Mouse (Mus musculus) midbrain, embryonic 14.5 days (tissue): ENCODE data around the gene Rb1. TPM values are rescaled to one million over a fixed set of nuclear protein-coding genes. Genes with fewer than 3 reads are reported as not detected.

Experiments
- ATAC-seq: fragments of 200-750 bp; cut with Nextera tagmentation; 2 replicates; pipeline ENCODE4 v1.8.0; 2017; ENCODE audit warnings: moderate number of reproducible peaks, moderate library complexity; ENCODE audit not compliant: low FRiP score, low TSS enrichment
- DNase-seq: peaks from one replicate; pipeline ENCODE4 v3.0.0-alpha.2; 2015
- H3K27ac ChIP-seq: fragments of 300-500 bp; sonication (generic); replicated peaks from 2 replicates; pipeline ENCODE4 v1.5.1; 2014; ENCODE audit warnings: mild to moderate bottlenecking, low read depth, low read length, moderate library complexity
- H3K27me3 ChIP-seq: fragments of 300-500 bp; sonication (generic); 2 replicates; pipeline ENCODE4 v1.6.1; 2014; ENCODE audit warnings: low read length, control low read depth, mixed read lengths; ENCODE audit not compliant: control insufficient read depth, insufficient read depth
- H3K36me3 ChIP-seq: fragments of 300-500 bp; sonication (generic); 2 replicates; pipeline ENCODE4 v1.6.1; 2014; ENCODE audit warnings: low read length, control low read depth; ENCODE audit not compliant: control insufficient read depth, insufficient read depth
- H3K4me1 ChIP-seq: fragments of 300-500 bp; sonication (generic); 2 replicates; pipeline ENCODE4 v1.6.1; 2014; ENCODE audit warnings: mild to moderate bottlenecking, antibody characterized with exemption, low read length, control low read depth; ENCODE audit not compliant: control insufficient read depth, insufficient read depth
- H3K4me2 ChIP-seq: fragments of 300-500 bp; sonication (generic); 2 replicates; pipeline ENCODE4 v1.6.1; 2014; ENCODE audit warnings: mild to moderate bottlenecking, low read length, moderate library complexity
- H3K4me3 ChIP-seq: fragments of 300-500 bp; sonication (generic); replicated peaks from 2 replicates; pipeline ENCODE4 v1.5.1; 2014; ENCODE audit warnings: low read depth, low read length
- H3K9ac ChIP-seq: fragments of 300-500 bp; sonication (generic); replicated peaks from 2 replicates; pipeline ENCODE4 v1.6.1; 2014; ENCODE audit warnings: mild to moderate bottlenecking, low read length, moderate library complexity
- H3K9me3 ChIP-seq: fragments of 300-500 bp; sonication (generic); 2 replicates; pipeline ENCODE4 v1.6.1; 2016; ENCODE audit warnings: low read length, control low read depth, mixed read lengths; ENCODE audit not compliant: control insufficient read depth
- WGBS: fragments of 180-500 bp; shearing (Covaris S2); extraction: QIAGEN DNeasy Blood & Tissue Kit; methylation state at CpG from one replicate; pipeline ENCODE4 v1.1.7; 2014; 5-methylcytosine and 5-hydroxymethylcytosine counted together
- polyA plus RNA-seq: library from polyadenylated mRNA; unstranded; fragments of >200 nt; fragmentation: Nextera tagmentation; extraction: Ambion mirVana; gene quantifications from 2 replicates; pipeline ENCODE4 v1.2.1, GENCODE M21; 2014

Gene Rb1
- polyA plus RNA-seq: 36.3 and 36.4 TPM in 2 replicates

DNA sequence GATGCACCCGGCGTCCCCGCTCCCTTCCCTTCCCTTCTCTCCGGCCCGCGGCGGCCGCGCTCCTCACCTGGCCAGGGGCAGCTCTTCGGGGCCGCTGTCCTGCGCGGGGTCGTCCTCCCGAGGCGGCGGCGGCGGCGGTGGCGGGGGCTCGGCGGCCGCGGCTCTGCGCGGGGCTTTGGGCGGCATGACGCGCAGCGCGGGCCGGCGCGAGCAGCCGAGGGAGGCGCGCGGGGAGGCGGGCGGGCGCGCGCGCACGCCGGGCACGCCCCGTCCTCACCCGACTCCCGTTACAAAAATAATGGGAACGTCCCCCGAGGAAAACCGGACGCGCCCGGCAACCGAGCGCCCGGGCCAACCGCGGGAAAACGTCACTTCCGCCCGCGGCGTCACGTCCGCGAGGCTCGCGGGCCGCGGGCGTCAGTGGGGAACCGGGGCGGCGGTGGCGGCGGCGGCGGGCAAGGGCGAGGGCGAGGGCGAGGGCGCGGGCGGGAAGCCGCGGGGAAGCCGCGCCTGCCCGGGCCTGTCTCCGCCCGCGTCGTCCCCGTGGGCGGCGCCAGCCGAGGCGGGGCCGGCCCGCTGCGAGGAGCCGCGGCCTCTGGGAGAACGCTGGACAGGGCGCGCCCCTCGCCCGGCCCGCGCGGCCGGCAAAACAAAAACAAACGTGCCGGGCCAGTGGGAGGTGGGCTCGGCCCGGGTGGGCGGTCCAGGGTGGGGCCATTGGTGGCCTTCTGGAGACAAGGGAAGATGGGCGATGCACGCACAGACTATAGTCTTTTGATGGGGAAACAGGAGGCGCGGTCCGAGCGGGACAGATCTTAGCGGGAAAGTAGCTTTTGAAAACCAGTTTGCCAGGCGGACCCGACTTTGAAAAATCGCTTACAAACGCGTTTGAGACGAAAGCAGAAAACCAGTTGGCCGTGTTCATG, at the start of gene Rb1:
Gene Rb1, minus strand, starts transcription at position 367 of the 926 bp plus-strand sequence.
- Histone ChIP-seq H3K4me1 (peaks cover 15% of the 10 kb centered on the region), H3K4me2 (peak within 1 kb of the TSS; percentile 82), H3K27me3 (no peaks in the 10 kb centered on the region), H3K27ac (peak within 1 kb of the TSS; percentile 97), H3K4me3 (peak within 1 kb of the TSS; percentile 94), H3K36me3 (peaks cover 8% of the 10 kb centered on the region), H3K9ac (peak within 1 kb of the TSS; percentile 95), H3K9me3 (no peaks in the 10 kb centered on the region)
- ATAC-seq (peak; percentile 89), DNase-seq (peak; percentile 94)
- WGBS: under 1% methylated on average over 101 of the region's 135 CpGs

GRCm38 (mm10) chr14:73374315-73374890, 48.8 kb upstream of the Rb1 start:
- 78% methylated on average over 11 of the region's 11 CpGs for WGBS
- DNase-seq (no peak), ATAC-seq (no peak)
- Histone ChIP-seq H3K9me3 (no peaks in the 10 kb centered on the region), H3K36me3 (peaks cover 10% of the 10 kb centered on the region; the same call in 1 of the 2 replicates), H3K27ac (no peak overlapping the region), H3K27me3 (no peaks in the 10 kb centered on the region), H3K9ac (no peak overlapping the region), H3K4me1 (no peaks in the 10 kb centered on the region), H3K4me2 (no peak overlapping the region), H3K4me3 (no peak overlapping the region)

- 86% methylated on average over 8 of the region's 8 CpGs for WGBS
Observed at GRCm38 (mm10) chr14:73373606-73374005, 48.0 kb upstream of the Rb1 start.

GRCm38 (mm10) chr14:73372990-73373389, 47.4 kb upstream of the Rb1 start:
- no peak for DNase-seq
- H3K27me3 ChIP-seq: no peaks in the 10 kb centered on the region
- no peak overlapping the region for H3K4me2 ChIP-seq
- H3K27ac ChIP-seq: no peak overlapping the region
- H3K9ac ChIP-seq: no peak overlapping the region
- no peaks in the 10 kb centered on the region for H3K4me1 ChIP-seq
- H3K36me3 ChIP-seq: peaks cover 14% of the 10 kb centered on the region
- H3K4me3 ChIP-seq: no peak overlapping the region
- H3K9me3 ChIP-seq: no peaks in the 10 kb centered on the region
- ATAC-seq: no peak
- 93% methylated on average over 4 of the region's 4 CpGs for WGBS

More at GRCm38 (mm10) chr14:73373606-73374005, 48.0 kb upstream of the Rb1 start:
- Histone ChIP-seq H3K27ac (no peak overlapping the region), H3K9me3 (no peaks in the 10 kb centered on the region), H3K4me3 (no peak overlapping the region), H3K27me3 (no peaks in the 10 kb centered on the region), H3K36me3 (peaks cover 9% of the 10 kb centered on the region), H3K4me1 (no peaks in the 10 kb centered on the region), H3K4me2 (no peak overlapping the region), H3K9ac (no peak overlapping the region)
- ATAC-seq: no peak
- no peak for DNase-seq

GRCm38 (mm10) chr14:73371577-73371976, 46.0 kb upstream of the Rb1 start:
- WGBS: 95% methylated on average over 4 of the region's 4 CpGs
- H3K4me3 ChIP-seq: no peak overlapping the region
- ATAC-seq: no peak
- H3K27ac ChIP-seq: no peak overlapping the region
- DNase-seq: no peak
- H3K27me3 ChIP-seq: no peaks in the 10 kb centered on the region
- no peak overlapping the region for H3K9ac ChIP-seq
- H3K4me2 ChIP-seq: no peak overlapping the region
- no peaks in the 10 kb centered on the region for H3K9me3 ChIP-seq
- H3K4me1 ChIP-seq: no peaks in the 10 kb centered on the region
- peaks cover 28% of the 10 kb centered on the region for H3K36me3 ChIP-seq

DNA sequence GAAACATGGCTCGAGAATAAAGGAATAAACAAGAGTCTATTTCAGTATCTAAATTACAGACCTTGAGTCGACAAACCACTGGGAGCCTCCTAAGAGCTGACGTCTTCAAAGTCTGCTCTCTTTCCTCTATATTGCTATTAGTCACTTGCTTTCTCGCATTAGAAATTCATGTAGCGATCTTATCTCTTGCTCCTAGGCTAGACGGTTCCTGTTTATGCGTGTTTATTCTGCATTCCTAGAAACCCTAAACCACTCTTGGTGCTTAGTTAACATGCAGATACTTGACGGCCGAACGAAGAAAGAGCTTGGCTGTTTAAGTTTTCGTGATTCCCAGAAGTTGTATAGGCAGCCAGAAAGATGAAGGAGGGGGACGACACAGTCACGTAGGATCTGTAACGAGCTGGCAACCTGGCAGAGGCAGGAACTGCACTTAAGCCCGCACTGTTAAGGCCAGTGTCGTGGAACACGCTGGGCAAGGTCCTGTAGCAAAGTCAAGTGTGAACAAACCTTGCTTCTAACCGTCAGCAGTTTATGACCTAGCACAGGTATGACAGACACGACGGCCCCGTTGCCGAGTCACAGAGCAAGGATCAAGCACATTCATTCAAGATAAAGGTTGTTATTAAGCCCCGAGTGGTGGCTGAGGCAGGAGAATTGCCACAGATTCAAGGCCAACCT, 45.2 kb upstream of the Rb1 start:
- WGBS: 88% methylated on average over 23 of the region's 23 CpGs
- no peak for ATAC-seq
- no peaks in the 10 kb centered on the region for H3K9me3 ChIP-seq
- H3K4me3 ChIP-seq: no peak overlapping the region
- no peak overlapping the region for H3K9ac ChIP-seq
- no peak for DNase-seq
- H3K36me3 ChIP-seq: peaks cover 35% of the 10 kb centered on the region
- no peak overlapping the region for H3K4me2 ChIP-seq
- H3K4me1 ChIP-seq: no peaks in the 10 kb centered on the region
- H3K27ac ChIP-seq: no peak overlapping the region
- H3K27me3 ChIP-seq: no peaks in the 10 kb centered on the region

GRCm38 (mm10) chr14:73370078-73370670, 44.6 kb upstream of the Rb1 start:
- no peak overlapping the region for H3K27ac ChIP-seq

DNA sequence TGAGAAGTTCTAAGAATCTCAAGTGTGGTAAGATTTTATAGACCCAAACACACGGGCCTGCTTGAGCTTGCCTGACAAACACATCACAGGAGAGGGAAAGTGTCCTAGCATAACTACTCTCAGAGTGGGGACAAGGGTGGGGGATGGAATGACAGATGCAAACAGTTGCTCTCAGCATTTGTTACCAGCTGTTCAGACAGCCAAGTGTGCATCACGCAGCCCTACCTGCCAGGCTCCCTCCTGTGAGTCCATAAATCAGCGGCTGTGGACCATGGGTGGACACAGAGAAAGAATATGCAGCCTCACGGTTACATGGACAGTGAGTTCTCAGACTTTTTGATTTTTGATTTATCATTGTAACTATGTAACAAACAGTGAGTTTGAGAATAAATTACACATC, 44.0 kb upstream of the Rb1 start:
- Histone ChIP-seq H3K9me3 (no peaks in the 10 kb centered on the region), H3K4me2 (no peak overlapping the region), H3K27me3 (no peaks in the 10 kb centered on the region), H3K4me1 (no peaks in the 10 kb centered on the region), H3K27ac (no peak overlapping the region), H3K9ac (no peak overlapping the region), H3K4me3 (no peak overlapping the region), H3K36me3 (peaks cover 45% of the 10 kb centered on the region)
- no peak for DNase-seq
- 93% methylated on average over 4 of the region's 4 CpGs for WGBS
- ATAC-seq: no peak

More at GRCm38 (mm10) chr14:73370078-73370670, 44.6 kb upstream of the Rb1 start:
- Histone ChIP-seq H3K4me3 (no peak overlapping the region), H3K9me3 (no peaks in the 10 kb centered on the region), H3K4me1 (no peaks in the 10 kb centered on the region), H3K9ac (no peak overlapping the region), H3K27me3 (no peaks in the 10 kb centered on the region), H3K4me2 (no peak overlapping the region), H3K36me3 (peaks cover 42% of the 10 kb centered on the region)
- DNase-seq (no peak), ATAC-seq (no peak)
- 88% methylated on average over 11 of the region's 11 CpGs for whole genome bisulfite sequencing
